Mouse (Mus musculus) lung, postnatal 14 days (tissue): Measurements from ENCODE around the gene Hapln2.

Experiments
- DNase-seq: peaks from one replicate; pipeline ENCODE4 v3.0.0; 2021

The Hapln2 gene

DNA sequence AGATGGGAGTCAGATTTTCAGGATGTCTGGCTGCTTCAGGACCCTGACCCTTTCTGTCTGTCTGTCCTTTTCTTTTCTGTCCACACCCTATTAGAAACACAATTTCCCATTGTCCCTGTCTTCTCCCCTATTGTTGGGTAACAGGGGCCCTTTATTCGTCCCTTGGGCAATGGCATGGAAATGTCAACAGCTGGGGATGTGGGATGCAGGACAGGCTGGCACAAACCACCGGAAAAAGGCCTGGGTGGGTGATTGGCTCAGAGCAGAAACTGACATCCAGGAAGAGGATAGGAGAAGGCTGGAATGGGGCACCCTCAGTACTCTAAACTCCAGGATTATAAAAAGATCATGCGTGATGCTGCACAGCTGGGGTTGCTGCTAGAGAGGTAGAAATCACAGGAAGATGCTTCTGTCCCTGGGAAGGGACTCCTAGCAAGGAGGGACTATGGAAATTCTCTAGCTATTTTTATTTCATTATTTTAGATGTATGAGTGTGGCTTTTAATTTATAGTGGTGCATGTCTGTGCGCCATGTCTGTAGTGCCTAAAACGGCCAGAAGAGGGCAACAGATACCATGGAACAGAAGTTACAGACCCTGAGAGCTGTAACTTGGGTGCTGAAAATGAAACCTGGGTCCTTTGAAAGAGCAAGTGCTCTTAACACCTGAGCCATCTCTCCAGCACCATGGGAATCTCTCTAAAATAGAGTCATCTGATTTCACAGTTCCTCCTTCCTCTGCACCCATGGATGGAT, at the start of gene Hapln2:
Hapln2 (minus strand) TSS at position 150 of the 753 bp plus-strand sequence.
- peak; percentile 35 for DNase-seq

DNA sequence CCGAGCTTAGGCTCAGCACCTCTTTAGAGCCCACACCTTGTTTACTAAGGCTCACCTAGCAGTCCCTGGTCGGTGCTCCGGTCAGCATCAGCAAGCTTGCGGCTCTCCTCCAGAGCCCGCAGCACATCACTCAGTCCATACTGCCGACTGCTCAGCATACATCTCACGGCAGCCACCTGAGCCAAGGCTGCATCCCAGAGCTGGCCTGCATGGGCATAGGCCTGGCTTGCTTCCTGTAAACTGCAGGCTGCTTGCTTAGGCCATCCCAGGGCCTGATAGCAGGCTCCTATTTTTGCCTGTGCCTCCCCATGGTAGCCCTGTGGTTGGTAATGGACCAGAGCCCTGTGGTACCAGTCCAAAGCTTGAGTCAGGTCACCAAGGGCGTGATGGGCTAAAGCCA, 47.4 kb upstream of the Hapln2 start:
- no peak for DNase-seq

DNA sequence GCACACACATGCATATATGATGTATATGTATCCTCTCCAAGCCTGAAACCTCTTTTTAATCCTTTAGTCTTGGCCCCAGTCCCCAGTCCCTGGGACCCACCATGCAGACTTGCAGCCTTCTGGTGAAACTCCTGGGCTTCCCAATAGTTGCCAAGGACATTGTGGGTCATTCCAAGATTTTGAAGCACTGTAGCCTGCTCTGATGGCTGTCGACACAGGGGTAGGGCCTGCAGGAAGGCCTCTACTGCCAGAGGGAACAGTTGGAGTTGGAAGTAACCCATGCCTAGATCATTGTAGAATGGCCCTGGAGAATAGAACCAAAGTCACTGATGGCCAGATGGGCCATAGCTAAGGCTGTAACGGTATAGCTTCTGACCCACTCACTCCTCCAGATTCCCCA, 47.0 kb upstream of the Hapln2 start:
- DNase-seq: no peak

DNA sequence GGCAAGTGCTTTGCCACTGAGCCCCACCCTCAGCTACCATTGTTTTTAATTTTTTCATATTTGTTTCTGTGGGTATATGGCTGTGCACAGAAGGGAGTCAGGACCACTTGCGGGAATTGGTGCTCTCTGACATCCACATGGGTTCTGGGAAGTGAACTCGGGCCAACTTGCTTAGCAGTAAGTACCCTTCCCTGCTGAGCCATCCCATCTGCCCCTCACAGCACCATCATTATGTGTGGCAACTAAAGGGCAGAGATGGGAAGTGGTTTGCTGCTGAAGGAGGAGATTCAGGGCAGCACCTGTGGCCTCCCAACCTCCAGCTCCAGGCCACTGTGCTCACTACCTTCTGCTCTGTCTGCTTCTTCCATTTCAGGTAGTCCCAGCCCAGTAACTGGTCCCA, 46.2 kb upstream of the Hapln2 start:
- no peak for DNase-seq

DNA sequence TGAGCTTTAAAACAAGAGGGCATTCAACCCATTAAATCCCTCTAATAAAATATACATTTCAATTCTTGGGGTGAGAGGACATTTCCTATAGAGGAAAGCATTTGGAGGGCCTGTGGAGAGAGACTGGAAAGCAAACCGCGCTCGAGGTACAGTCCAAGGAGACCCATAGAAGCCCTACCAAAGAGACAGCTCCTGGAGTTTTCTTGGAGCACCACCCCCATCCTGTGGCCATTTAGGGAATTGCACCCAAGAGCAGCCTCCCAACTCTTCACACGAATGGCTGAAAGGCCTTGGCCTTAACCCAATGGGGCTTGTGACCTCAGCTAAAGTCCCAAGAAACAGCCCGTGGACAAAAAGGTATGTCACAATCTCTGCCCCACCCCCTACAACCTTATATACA, 44.4 kb upstream of the Hapln2 start:
- DNase-seq: peak; percentile 91

DNA sequence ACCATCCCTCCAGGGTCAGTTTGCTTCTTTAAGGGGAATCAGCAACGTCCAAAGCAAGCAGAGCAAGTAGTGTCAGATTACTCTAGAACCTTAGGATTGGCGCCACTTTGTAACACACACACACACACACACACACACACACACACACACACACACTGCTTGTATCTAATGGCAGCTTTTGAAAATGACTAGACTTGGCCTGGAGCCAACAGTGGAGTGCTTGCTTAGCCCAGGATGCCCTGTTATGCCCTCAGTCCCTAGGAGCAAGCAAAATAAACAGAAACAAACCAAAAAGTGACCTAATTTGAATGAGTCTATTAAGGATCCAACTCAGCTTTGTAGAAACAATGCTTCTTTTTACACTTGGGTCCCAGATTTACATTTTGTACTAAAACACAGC, 41.0 kb upstream of the Hapln2 start:
- DNase-seq: peak; percentile 64

DNA sequence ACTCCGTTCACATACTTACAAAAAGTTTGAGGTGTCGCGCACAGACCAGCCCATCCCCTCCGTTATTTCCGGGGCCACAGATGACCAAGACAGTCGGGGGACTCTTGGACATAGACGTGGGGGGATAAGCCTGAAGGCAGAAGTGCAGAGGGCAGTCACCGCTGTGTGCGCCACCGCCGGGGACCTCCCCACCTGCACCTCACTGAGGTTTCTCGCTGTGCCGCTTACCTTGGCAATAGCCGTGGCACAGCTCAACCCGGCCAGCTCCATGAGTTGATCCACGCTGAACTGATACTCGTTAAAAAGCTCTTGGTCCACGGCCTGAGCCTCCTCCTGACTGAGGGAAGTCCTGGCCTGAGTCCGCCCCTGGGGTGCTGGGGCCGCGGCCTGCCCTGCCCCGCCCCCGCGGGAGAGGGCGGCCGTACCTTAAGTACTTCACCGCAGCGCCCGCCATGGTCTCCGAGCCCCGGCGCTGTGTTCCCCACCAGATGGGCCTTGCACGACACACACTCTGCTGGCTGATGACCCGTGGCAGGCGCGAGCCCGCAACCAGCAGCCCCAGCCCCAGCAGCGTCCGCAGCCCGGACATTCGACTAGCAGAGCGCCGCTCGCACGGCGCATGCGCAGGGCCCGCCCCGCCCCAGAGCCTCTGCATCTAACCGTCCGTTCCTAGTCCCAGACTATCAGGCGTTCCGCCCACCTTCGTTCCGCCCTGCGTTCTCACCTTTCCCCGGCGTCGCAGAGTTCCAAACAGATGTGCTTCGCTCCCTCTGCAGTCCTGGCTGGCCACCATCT, 30.7 kb upstream of the Hapln2 start, which contains the start of gene Naxe:
Naxe (minus strand) TSS at position 594 of the 795 bp plus-strand sequence.
- DNase-seq: peak; percentile 84

DNA sequence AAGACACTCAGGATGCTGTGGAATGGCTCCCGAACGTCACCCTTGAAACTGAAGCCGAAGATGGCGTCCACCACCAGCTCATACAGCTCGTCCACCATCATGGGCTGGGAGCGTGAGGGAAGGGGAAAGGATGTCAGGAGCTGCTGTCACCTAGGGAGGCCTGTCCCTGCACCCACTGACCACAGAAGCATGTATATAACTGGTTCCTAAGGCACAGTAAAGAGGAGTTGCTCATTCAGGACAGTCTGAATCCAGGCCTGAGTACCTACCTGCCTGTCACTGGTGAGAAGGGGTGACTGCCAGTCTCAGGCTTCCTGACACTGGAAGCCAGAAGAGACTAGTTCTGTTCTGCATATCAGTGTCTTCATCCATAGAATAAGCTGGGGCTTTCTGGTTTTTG, 29.6 kb upstream of the Hapln2 start:
- no peak for DNase-seq

DNA sequence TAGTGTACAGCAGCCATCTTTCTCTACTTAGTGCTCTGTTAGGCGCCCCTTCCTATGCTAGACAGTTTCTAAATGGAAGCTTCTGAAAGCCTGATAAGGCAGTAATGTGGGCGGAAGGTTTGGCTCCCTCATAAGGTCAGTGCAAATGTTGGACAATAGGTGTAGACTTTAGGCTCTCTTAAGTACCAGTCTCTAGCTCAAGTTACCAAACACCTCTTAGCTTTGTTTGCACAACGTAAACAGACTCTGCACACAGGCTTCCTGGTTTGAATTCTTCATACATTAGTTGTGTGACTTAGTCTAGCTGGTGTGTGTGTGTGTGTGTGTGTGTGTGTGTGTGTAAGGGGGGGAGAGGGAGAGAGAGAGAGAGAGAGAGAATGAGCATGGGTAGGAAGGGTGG, 22.1 kb upstream of the Hapln2 start:
- DNase-seq: no peak

DNA sequence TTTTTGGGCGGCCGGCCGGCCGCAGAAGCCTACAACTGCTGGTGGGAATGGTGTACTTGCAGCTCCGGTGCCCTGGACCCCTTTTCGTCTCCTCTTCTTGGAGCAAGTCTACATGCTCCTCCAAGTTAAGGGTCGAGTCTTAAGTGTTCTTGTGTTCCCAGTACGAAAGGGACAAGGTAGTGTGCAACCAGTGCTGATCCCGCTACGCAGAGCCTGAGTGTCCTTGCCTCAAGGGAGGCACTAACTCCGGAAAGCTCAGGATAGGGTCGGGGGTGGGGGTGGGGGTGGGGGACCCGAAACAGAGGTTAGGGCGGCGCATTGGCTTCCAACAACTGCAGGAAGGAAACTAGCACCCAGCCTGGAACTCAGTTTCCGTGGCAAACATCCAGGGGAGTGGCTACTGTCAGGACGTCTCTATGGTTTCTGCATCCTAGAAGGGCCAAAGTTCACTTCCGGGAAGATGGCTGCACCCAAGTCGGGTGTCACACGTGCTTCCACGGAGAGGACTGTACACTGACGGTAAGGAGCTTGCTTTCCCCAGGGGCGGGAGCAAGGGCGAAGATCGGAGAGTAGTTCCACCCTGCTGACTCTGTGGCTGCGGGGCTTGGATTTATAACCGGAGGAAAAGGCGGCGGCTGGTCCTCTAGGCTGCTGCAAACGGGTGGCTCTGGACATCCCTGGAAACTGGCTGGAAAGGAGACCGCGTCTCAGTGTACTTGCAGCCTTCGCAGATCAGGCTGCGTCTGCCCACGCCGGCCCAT, 15.5 kb upstream of the Hapln2 start, which contains the start of gene Gpatch4:
Gpatch4 (plus strand) TSS at position 448 of the 761 bp plus-strand sequence.
- DNase-seq: peak; percentile 88

DNA sequence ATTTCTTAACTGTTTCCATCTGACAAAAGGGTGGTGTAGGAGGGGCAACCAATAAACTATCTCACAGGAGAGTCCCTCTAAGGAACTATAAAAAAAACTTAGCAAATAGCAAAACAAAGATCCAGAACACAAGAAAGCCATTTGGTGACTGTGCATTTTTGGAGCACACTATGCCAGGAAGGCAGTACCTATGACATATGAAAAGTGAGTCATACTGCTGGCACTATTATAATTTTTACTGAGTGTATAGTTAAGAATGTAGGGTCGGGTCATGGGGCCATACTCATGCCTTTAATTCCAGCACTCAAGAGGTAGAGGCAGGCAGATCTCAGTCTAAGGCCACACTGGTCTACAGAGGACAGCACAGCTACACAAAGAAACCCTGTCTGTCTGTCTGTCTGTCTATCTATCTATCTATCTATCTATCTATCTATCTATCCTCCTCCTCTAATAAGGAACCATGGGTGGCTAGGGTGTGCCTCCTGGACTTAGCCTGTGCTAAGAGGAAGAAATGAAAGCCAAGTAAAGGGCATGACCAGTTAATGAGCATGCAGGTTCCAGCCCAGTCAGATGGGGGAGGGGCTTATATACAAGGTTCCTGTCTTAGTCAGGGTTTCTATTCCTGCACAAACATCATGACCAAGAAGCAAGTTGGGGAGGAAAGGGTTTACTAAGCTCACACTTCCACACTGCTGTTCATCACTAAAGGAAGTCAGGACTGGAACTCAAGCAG, 8.3 kb upstream of the Hapln2 start:
- DNase-seq: no peak

DNA sequence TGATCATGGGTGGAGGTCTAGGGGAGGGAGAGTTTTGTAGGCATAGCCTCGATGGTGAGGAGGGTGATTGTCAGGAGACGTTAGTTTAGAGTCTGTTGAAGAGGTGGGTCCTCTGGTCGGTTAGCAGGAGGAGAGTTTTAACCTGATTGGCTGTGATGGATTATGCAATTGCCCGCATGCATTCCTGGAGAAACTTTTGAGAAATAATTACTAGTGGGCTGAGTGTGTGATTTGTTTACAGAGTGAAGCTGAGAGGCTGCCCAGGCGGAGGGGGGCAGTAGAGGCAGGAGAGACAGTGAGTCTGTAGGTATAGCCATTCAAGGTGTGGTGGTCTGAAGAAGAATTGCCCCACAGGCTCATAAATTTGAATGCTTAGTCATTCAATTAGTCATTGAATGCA, 6.1 kb upstream of the Hapln2 start:
- DNase-seq: peak; percentile 18

DNA sequence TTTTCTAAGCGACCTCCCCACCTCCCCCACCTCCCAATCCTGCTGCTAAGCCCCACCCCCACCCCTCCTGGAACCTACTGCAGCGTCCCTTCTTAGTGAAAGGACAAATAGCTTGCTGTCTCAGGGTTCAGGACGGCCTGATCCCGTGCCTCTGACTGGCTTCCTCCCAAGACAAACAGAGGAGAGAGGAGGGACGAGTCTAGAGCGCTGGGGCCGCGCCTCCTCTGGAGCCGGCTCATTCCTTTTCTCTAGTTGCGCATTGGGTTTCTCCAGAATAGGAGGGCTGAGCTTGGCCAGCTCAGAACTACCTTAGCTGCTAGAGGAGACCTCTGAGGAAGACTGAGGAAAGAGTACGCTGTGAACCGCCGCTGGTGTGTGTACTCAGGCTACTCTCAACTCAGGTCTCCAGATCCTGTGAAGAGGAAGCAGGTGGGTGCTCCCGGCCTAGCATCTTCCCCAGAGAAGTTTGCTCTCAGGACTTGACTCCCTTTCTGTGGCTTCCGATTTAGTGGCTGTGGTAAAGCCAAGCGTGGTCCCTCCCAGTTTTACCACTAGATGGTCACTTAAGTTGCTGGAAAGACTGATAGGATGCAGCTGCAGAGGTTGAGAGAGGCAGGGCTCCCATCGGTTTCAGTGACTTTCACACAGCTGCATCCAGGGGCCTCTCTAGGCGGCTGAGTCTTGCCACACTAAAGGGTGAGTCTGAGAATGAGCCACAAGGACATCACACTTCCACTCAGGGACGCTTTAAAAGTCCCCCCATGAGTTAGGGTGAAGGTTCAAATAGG, 3.4 kb upstream of the Hapln2 start:
- peak; percentile 74 for DNase-seq

DNA sequence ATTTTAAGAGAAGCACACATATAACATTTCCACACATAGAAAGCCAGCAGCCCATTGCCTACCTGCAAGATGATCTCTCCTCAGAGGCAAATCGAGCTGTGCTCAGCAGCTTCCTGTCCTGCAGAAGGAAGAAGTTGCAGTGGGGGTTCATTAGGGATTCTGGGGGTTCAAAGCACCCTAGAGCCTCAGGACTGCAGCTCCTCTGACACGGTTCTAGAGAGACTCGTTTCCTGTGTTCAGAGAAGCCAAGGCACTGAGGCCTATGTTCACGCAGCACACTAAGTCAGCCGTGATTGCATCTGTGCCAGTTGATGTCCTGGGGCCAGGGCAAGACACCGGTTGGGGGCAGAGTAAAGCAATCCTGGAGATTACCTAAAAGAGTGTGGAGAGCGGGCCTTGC, 560 bp downstream of the Hapln2 start:
- DNase-seq: no peak

DNA sequence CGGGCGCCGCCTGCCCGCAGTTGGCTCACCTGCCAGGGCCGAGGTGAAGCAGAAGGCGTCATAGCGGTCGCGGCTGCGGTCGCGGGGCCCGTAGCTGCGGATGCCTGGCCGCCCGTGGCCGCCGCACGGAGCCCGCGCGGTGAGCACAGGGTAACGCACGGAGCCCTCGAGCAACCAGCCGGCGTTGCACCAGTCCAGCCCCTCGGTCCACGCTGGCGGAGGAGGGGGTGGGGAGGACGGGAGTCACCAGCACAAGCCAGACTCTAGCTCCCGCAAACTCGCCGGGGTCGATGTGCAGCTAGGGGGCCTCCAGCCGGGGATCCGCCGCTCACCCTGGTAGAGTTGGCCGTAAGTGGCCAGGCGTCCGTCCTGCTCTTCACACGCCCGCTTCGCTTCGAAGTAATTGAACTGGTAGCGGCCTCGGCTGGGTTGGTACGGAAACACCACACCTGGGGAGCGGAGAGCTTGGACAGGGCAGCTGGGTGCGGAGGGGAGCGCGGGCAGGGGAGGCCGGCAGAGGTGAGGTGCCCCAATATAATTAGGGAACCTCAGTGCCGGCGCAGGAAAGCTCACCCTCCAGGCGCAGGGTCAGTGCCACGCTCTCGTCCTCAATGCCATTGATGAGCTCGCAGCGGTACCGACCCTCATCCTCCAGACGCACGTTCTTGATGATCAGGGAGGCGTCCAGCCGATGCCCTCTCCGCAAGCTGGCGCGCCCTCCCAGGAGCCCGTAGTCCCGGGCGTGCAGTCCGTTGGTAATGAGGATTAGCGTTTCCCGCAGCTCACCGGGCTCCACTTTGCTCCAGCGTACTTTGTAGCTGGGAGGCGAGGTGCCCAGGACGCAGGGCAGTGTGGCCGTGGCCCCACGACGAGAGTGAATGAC, 4.0 kb downstream of the Hapln2 start:
- peak; percentile 17 for DNase-seq

DNA sequence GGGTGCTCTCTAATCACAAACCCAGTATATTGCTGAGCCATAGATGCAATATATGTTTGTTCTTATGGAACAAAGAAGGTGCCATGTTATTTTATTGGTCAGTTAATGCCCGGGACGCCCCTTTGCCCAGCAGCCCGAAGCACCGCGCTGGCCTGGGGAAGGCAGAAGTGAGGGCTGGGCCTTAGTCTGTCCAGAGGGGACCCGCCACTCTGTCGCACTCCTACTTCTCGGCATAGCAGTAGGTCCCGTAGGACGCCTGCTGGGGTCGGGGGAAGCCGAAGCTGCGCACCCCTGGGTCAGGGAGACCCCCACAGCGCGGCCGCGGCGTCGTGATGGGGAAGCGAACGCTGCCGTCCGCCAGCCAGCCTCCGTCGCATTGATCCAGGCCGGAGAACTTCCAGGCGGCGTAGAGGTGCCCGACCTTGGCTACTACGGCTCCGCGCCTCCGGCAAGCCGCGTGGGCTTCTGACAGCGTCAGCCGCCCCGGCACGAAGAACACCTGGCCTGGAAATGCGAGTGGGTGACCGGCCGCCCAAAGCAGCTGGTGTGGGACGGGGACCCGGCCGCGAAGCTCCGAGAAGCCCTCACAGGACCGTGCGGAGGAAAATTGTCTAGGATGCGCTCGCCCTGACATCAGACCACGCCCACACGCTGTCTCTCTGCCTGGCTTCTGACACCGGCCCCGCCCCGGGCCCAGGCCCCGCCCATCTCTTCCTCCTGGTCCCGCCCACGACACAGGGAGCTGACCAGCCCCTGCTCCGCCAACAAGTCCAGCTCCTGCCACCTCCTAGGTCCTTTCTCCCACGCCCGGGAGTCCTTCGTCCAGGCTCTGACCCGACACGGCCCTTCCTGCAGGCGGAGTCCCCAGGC, 4.8 kb downstream of the Hapln2 start:
- DNase-seq: peak; percentile 93

DNA sequence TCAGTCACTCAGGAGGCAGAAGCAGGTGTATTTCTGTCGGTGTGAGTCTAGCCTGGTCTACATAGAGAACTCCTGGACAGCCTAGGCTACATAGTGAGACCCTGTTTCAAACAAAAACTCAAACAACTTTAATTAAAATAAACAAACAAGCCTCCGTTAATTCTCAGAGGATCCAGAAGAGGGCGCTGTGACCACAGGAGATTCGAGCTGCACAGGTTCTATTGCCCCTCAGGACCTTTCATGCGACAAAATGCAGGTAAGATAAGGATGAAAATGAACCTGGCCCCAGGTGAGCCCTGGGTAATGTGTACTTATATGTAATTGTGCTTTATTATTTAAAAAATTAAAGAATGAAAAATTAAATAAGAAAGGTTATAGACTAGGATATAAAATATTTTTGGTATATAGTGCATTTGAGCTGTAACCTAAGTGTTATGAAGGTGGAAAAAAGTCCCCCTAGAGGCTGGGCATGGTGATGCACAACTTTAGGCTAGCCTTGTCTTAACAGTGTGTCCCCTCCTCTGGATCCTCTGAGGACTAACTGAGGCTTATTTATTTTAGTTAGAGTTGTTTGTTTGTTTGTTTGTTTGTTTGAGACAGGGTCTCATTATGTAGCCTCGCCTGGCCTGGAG, 16.6 kb downstream of the Hapln2 start:
- peak; percentile 41 for DNase-seq

DNA sequence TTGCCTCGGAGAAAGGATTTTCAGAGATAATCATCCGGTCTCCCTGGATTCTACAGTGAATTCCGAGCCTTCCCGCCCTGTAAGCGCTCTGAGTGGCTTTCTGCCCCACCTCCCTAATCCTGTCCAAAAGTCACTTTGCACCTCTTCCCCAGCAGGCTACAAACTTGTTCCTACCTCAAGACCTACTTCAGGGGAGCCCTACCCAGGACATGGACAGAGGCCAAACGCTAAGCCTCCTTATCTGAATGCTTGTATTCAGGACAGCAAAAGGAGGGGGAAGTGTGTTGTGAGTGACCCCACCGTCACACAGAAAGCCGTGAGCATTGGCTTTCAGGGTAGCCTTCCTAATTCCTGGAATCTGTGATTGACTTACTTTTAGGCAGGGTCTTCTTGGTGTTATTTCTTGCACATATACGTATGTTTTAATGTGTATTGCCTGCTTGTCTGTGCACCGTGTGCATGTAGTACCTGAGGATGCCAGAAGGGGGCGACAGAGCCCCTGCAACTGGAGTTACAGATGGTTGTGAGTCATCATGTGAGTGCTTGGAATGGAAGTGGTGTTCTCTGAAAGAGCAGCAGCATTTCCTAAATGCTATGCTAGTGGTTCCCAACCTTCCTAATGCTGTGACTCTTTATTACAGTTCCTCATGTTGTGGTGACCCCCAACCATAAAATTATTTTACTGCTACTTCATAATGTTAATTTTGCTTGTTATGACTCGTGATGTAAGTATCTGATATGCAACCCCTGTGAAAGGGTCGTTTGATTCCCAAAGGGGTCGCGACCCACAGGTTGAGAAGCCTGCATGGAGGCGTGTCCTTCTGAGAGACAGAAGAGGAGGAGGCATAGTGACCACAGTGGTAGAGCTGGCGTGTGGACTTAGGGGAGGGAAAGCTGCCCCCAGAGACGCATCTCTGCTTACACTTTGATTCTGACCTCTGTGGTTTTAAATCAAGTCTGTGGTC, 21.3 kb downstream of the Hapln2 start:
- peak; percentile 60 for DNase-seq
